Mouse (Mus musculus) erythroid progenitor cell, adult 5-6 weeks (primary cell): ENCODE measurements around the gene Arhgef17. TPM values are rescaled to one million over a fixed set of nuclear protein-coding genes. Genes with fewer than 3 reads are reported as not detected.

Experiments used
- ATAC-seq: replicated peaks from 2 replicates; pipeline ENCODE4 v1.8.0; 2016; ENCODE audit warnings: moderate number of reproducible peaks, mild to moderate bottlenecking, moderate TSS enrichment, inconsistent platforms; ENCODE audit not compliant: poor library complexity, low FRiP score, severe bottlenecking
- total RNA-seq, 2 experiments: library from RNA; stranded (forward) in 1 of 2; stranded (reverse) in 1 of 2; fragments of 150-400 nt in 1 of 2; fragments of 186-747, 209-891 nt in 1 of 2; gene quantifications; 2 replicates each; pipeline versions ENCODE4 v1.2.3 to v1.2.4; 2015 to 2017; ENCODE audit warnings: low replicate concordance in 2 of 2

Arhgef17 gene
- total RNA-seq, 2 experiments from 2014 or later = 0.08 to 0.42 TPM

GRCm38 (mm10) chr7:100919006-100919808 lies 12.7 kb downstream of the Arhgef17 start:
- ATAC-seq = no peak

DNA sequence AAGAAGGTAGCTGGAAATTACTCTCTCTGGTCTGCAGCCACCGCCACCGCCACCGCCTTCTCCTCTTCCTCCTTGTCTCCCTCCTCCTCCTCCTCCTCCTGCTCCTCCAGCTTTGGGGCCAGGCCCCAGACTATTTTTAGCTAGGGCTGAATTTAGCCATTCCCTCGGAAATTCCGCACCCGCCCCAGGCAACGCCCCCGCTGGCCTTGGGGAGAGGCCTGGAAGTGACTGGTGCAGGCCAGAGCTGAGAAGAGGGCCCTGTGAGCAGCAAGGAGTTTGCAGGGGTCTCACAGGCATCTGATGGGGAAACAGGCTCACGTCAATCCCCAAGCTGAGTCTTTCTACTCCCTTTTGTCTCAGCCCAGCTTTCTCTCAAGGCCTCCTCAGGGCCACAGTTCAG lies 13.7 kb downstream of the Arhgef17 start:
- no peak for ATAC-seq

- no peak for ATAC-seq
Measured at GRCm38 (mm10) chr7:100917751-100918150, 14.2 kb downstream of the Arhgef17 start.

GRCm38 (mm10) chr7:100916526-100916925 lies 15.4 kb downstream of the Arhgef17 start:
- no peak for ATAC-seq

DNA sequence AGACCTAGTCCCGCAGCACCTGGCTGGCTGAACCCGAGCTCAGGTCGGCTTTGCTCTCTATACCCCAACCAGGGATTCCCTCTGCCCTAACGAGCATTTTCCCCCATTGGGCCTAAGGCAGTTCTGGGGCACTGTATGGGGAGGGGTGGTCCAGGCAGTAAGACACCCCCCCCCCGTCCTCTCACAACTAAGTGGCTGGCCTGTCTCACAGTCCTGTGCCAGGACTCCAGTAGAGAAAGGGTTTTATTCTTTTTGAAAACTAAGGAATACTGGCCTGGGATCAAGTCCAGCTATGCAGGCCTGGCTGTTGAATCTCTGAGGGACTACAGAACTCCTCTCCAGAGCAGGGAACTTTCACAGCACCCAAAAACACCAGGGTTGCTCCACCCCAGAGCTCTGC lies 16.7 kb downstream of the Arhgef17 start:
- no peak for ATAC-seq

DNA sequence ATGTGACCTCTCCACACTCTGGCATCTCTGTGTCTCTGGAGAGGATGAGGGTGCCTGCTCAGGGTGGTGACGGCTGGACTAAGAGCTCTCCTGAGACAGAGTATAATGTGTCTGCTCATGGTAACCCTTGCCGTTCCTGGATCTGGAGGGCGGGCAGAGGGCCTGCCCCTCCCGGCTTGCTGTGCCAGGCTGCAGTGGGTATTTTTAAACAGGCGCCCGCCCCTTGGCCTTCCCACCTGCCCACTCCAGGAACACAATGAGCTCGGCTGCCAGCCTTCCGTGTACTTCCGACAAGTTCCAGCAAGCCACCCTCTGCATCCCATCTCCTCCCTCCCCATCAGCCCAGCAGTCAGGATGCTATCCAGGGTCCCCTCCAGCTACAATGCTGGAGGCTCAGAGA lies 20.1 kb downstream of the Arhgef17 start:
- ATAC-seq = no peak

DNA sequence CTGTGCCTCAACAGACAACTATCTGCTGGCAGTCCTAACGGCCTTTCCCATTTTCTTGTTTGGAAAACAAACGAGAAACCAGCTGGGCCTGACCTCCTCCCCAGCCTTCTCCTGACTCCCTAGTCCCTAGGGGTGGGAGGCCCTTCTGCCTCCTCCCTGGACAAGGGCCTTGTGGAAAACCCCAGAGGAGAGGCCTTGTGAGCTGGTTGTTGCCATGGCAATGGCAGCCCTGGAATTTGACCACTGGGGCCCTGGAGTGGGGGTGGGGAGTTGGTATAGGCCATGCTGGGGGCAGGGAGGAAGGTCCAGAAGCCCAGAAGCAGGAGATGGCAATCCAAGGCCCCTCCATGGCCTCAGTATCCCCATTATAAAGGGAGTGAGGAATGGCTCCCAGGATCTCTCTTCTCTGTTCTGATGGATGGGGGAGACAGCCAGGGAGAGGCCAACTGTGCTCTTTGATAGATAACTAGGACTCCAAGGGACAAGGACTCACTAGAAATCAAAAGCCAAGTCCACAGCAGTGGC lies 20.6 kb downstream of the Arhgef17 start:
- ATAC-seq = no peak

- ATAC-seq = no peak
Measured at GRCm38 (mm10) chr7:100908567-100908966, 23.3 kb downstream of the Arhgef17 start.

DNA sequence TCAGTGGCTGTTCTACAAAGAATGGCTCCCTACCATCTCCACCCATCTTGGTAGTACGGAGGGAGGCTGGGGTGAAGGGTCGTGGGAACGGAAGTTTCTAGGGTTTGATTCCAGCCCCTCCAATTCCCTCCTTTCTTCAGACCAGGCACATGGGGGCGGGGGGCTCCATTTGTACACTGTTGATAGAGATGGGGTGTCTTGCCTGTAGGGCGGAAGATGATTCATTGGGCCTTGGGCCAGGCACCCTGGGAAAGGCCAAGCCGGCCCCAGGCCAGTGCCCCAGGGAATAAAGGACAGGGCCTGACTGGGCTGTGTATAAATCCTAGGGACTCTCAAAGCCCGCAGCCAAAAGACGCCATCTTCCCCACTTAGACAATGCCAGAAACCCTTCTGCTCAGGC lies 23.8 kb downstream of the Arhgef17 start:
- ATAC-seq = no peak

- peak; percentile 57; the same call in 1 of the 2 replicates for ATAC-seq
Measured at GRCm38 (mm10) chr7:100907231-100907630, 24.7 kb downstream of the Arhgef17 start.

GRCm38 (mm10) chr7:100906029-100906789 lies 25.7 kb downstream of the Arhgef17 start:
- ATAC-seq = no peak

DNA sequence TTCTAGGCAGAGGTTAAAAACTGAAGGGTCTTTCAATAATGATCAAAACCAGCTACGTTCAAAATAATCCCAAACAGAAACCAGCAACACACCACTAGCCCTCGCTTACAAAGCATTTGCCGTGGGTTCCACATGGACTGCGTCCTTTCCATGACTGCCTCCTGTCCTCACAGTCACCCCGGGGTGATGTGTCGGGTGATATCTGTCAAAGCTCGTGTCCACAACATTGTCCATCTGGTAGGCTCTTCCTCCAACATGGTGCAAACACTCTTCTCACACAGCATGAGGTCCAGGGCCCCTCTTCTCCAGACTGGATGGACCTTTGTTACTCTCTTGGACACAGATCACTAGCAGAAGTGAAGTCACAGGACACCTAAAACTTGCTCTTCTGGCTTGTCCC lies 26.9 kb downstream of the Arhgef17 start:
- ATAC-seq = no peak

GRCm38 (mm10) chr7:100904612-100905011 lies 27.3 kb downstream of the Arhgef17 start:
- ATAC-seq = no peak

DNA sequence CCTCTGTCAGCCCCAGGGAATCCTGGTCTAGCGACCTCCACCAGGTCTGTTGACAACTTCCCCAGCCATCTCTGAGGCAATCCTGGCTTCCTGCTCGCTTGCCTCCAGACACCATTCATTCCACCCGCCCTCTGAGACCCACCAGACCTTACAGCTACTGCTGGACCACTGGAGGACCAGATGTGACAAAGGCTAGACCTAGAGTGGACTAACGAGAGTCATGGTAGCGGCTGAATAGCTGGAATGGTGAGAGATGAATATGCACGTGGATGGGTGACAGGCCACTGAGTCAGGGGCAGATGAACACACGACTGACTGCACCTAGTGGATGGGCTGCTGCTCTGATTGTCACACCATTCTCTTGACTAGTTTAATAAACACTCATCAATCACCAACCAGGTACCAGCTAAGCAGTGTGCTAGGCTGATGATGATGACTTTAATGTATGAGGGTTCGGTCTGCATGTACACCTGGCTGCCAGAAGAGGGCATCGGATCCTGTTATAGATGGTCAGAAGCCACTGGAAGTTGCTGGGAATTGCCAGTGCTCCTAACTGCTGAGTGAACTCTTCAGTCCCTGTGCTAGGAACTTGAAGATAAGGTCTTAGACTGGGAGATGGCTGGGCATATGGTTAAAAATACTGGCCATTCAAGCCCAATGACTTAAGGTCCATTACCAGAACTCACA lies 29.3 kb downstream of the Arhgef17 start:
- 0 out of 2 replicates have a peak, but pooled peaks have one; percentile 41 for ATAC-seq

DNA sequence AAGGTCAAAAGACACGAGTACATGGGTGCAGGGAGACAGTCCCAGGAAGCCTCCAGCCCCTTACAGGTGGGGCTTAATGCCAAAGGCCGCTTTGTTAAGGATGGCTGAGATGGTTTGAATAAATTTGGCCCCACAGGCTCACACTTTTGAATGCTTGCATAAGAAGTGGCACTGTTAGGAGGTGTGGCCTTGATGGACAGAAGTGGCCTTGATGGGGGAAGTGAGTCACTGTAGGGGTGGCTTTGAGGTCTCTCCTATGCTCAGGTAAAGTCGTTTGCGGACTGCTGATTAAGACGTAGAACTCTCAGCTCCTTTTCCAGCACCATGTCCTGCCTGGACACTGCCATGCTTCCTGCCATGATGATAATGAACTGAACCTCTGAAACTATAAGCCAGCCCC lies 34.1 kb downstream of the Arhgef17 start:
- ATAC-seq = no peak

- no peak for ATAC-seq
Measured at GRCm38 (mm10) chr7:100894833-100895226, 37.1 kb downstream of the Arhgef17 start.

- no peak for ATAC-seq
Measured at GRCm38 (mm10) chr7:100894057-100894832, 37.7 kb downstream of the Arhgef17 start.

DNA sequence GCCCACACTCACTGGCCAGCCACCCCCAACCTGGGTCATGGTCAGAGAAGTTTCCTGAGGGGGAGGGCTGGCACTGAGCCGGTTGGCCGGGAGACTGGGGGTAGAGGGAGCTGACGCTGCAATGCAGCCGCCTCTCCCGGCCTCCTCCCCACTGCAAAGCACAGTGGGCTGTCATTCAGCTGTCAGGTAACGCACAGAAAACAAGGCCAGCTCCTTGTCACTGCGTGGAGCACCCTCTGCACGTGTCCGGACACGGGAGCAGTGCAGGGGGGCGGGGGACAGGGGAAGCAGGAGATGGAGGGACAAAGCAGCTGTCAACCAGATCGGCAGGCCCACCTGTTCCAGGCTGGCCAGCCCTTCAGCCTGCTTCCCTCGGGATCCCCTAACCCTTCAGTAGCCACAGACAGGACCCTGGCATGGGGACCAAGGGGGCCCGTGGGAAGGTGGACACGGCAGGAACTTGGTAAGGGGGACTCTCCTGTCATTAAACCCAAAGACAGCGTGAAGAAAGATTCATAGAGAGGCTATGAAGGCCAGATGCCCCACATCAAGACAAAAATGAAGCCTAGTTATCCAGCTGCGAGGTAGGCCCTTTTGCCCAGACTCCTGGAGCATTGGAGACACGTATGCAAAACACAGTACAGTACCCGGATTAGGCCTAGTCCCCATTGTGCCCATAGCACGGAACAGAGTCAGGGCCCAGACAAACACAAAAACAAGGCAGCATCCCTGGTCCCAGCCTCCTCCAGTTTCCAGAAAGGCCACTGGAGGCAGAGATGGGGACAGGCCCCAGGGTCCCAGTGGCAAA lies 38.5 kb downstream of the Arhgef17 start:
- no peak for ATAC-seq

- no peak for ATAC-seq
Measured at GRCm38 (mm10) chr7:100886535-100886934, 45.4 kb downstream of the Arhgef17 start.
